12 mouse cellular contexts compared by ENCODE assay signal in genomic region chr13:54736931-54737330, GRCm38 (mm10). TPM values are rescaled to one million over a fixed set of nuclear protein-coding genes. Genes with fewer than 3 reads are reported as not detected.
DNase-seq lines count a peak whose midpoint lies in the region; ATAC-seq and TF ChIP-seq lines count a peak whose summit lies in the region.
"Had no signal": no experiment of that assay in that cellular context is flagged by ENCODE, and none has a peak within 500 bp of the region (broad histone marks: within the 10 kb centered on the region; RNA-seq: fewer than 3 reads in every experiment).

No protein-coding gene starts in this region.

- H3K9ac ChIP-seq in kidney, embryonic 14.5 days (ENCODE audit: low read depth, low read length) = no peak overlapping the region
- peak overlapping the region; percentile 41 for H3K9ac ChIP-seq in intestine, embryonic 16.5 days (ENCODE audit: low read depth, low read length)
- H3K9ac ChIP-seq: liver, embryonic 13.5 days had no signal

- 0 out of 2 replicates have a peak, but pooled peaks cover 9% of the 10 kb centered on the region for H3K4me1 ChIP-seq in kidney, embryonic 14.5 days (ENCODE audit: control insufficient read depth, insufficient read depth, low read length)
- H3K4me1 ChIP-seq in kidney, adult 2 months (ENCODE audit: control insufficient read depth, insufficient read depth, low read length) = no peaks in the 10 kb centered on the region
- H3K4me1 ChIP-seq in E14TG2a.4 (replicated peaks; ENCODE audit: low read depth, low read length) = peaks cover 15% of the 10 kb centered on the region
- peaks cover 13% of the 10 kb centered on the region for H3K4me1 ChIP-seq in intestine, embryonic 16.5 days (ENCODE audit: control insufficient read depth, insufficient read depth, low read length)
- H3K4me1 ChIP-seq: liver, embryonic 13.5 days; megakaryocyte, embryonic 14.5 days had no signal

- no peak for ATAC-seq in kidney, embryonic 14.5 days (ENCODE audit: low FRiP score, low TSS enrichment)
- peak; percentile 8; the same call in 1 of the 2 replicates for ATAC-seq in intestine, embryonic 16.5 days

- TF ChIP-seq POLR2A in kidney, adult 2 months (IDR thresholded peaks at IDR 0.05; ENCODE audit: low read depth, low read length) = no peak

- no peaks in the 10 kb centered on the region for H3K36me3 ChIP-seq in kidney, embryonic 14.5 days (ENCODE audit: control insufficient read depth, insufficient read depth, low read length)
- H3K36me3 ChIP-seq in kidney, adult 2 months (ENCODE audit: control insufficient read depth, insufficient read depth, low read length) = no peaks in the 10 kb centered on the region
- H3K36me3 ChIP-seq in E14TG2a.4 (ENCODE audit: insufficient read depth, low read length) = no peaks in the 10 kb centered on the region
- H3K36me3 ChIP-seq in intestine, embryonic 16.5 days (ENCODE audit: control insufficient read depth, insufficient read depth, low read length) = no peaks in the 10 kb centered on the region
- H3K36me3 ChIP-seq: liver, embryonic 13.5 days had no signal

- peak overlapping the region; percentile 71 for H3K4me2 ChIP-seq in kidney, embryonic 14.5 days (replicated peaks; ENCODE audit: low read depth, low read length)
- H3K4me2 ChIP-seq in intestine, embryonic 16.5 days (ENCODE audit: low read depth, low read length) = peak overlapping the region; percentile 64

- peak; percentile 57 for DNase-seq in cerebellum, adult 9-11 months
- no peak for DNase-seq in cerebellum, postnatal 4 days (ENCODE audit: low spot score in 2 of 2)
- DNase-seq in kidney, adult 2 months = no peak
- no peak for DNase-seq in spleen, adult 18-20 months
- DNase-seq in adrenal gland, adult 8-10 months = no peak
- DNase-seq: adrenal gland, postnatal 25 days; liver, embryonic 13.5 days had no signal

- H3K4me3 ChIP-seq in kidney, embryonic 14.5 days (ENCODE audit: low read length) = peak overlapping the region; percentile 40
- H3K4me3 ChIP-seq in kidney, adult 2 months (ENCODE audit: insufficient read depth, low read depth, low read length) = no peak overlapping the region
- H3K4me3 ChIP-seq in E14TG2a.4 (replicated peaks; ENCODE audit: low read length) = peak overlapping the region; percentile 79
- peak overlapping the region; percentile 39; the same call in 1 of the 2 replicates for H3K4me3 ChIP-seq in intestine, embryonic 16.5 days (ENCODE audit: low read length)
- H3K4me3 ChIP-seq: megakaryocyte, embryonic 14.5 days had no signal

- WGBS in kidney, embryonic 14.5 days = 24% methylated on average over 3 of the region's 3 CpGs
- WGBS in kidney, adult 2 months = 36% methylated on average over 3 of the region's 3 CpGs
- WGBS in intestine, embryonic 16.5 days = 29% methylated on average over 3 of the region's 3 CpGs

- peaks cover 49% of the 10 kb centered on the region for H3K27me3 ChIP-seq in kidney, embryonic 14.5 days (ENCODE audit: control insufficient read depth, insufficient read depth, low read length)
- no peaks in the 10 kb centered on the region for H3K27me3 ChIP-seq in kidney, adult 2 months (replicated peaks; ENCODE audit: control insufficient read depth, insufficient read depth, low read length)
- peaks cover 74% of the 10 kb centered on the region for H3K27me3 ChIP-seq in E14TG2a.4 (ENCODE audit: insufficient read depth, low read length)
- peaks cover 40% of the 10 kb centered on the region for H3K27me3 ChIP-seq in intestine, embryonic 16.5 days (replicated peaks; ENCODE audit: control insufficient read depth, insufficient read depth, low read length)

- no peak for TF ChIP-seq CTCF in kidney, adult 2 months (conservative IDR thresholded peaks at IDR 0.05; ENCODE audit: insufficient read depth, insufficient read length, low read depth, low read length)
- no peak for TF ChIP-seq CTCF in E14TG2a.4 (conservative IDR thresholded peaks at IDR 0.05; ENCODE audit: low read length)

- H3K9me3 ChIP-seq in kidney, embryonic 14.5 days (ENCODE audit: control insufficient read depth, low read length) = no peaks in the 10 kb centered on the region
- H3K9me3 ChIP-seq in E14TG2a.4 (ENCODE audit: low read length) = no peaks in the 10 kb centered on the region
- H3K9me3 ChIP-seq in intestine, embryonic 16.5 days (ENCODE audit: control insufficient read depth, low read length) = no peaks in the 10 kb centered on the region
- H3K9me3 ChIP-seq: liver, embryonic 13.5 days; megakaryocyte, embryonic 14.5 days had no signal

- no peak overlapping the region for H3K27ac ChIP-seq in kidney, embryonic 14.5 days (ENCODE audit: low read depth, low read length)
- H3K27ac ChIP-seq in kidney, adult 2 months (ENCODE audit: insufficient read depth, low read depth, low read length) = no peak overlapping the region
- no peak overlapping the region for H3K27ac ChIP-seq in intestine, embryonic 16.5 days (ENCODE audit: low read length)
- H3K27ac ChIP-seq: liver, embryonic 13.5 days had no signal

RNA-seq across cellular contexts. Expression of gene Gprin1, which starts 12.7 kb away (rescaled TPM):
- 0.31 and 0.41 TPM in 2 replicates for polyA plus RNA-seq in kidney, embryonic 14.5 days (2014; fragmentation: Nextera tagmentation; extraction: Ambion mirVana)
- polyA plus RNA-seq in kidney, adult 2 months (2012; rRNA removed) = 0.03 and 0.04 TPM in 2 replicates
- polyA plus RNA-seq in intestine, embryonic 16.5 days (2015; fragmentation: Nextera tagmentation; extraction: Ambion mirVana) = 0.15 and 0.16 TPM in 2 replicates
- total RNA-seq in adrenal gland, adult 8-10 months (2022) = 1 to 10 TPM; 4.0 to 6.4 (median 4.2) TPM
- total RNA-seq: heart, postnatal 25 days had no signal

RNA-seq across cellular contexts. Expression of gene Sncb, which starts 29.5 kb away (rescaled TPM):
- not detected in 2 replicates for polyA plus RNA-seq in kidney, embryonic 14.5 days (2014; fragmentation: Nextera tagmentation; extraction: Ambion mirVana)
- polyA plus RNA-seq in kidney, adult 2 months (2012; rRNA removed) = 0.15 and 0.41 TPM in 2 replicates
- polyA plus RNA-seq in intestine, embryonic 16.5 days (2015; fragmentation: Nextera tagmentation; extraction: Ambion mirVana) = 0.39 and 0.46 TPM in 2 replicates
- 1 to 10 TPM; 1.8 to 5.6 (median 3.5) TPM for total RNA-seq in adrenal gland, adult 8-10 months (2022)
- total RNA-seq: heart, postnatal 25 days had no signal
- polyA plus RNA-seq: liver, embryonic 13.5 days had no signal

RNA-seq across cellular contexts. Expression of gene Cdhr2, which starts 35.7 kb away (rescaled TPM):
- 1.2 and 1.9 TPM in 2 replicates for polyA plus RNA-seq in kidney, embryonic 14.5 days (2014; fragmentation: Nextera tagmentation; extraction: Ambion mirVana)
- polyA plus RNA-seq in kidney, adult 2 months (2012; rRNA removed) = 31.3 and 37.9 TPM in 2 replicates
- polyA plus RNA-seq in intestine, embryonic 16.5 days (2015; fragmentation: Nextera tagmentation; extraction: Ambion mirVana) = 64.2 and 94.9 TPM in 2 replicates
- not detected for total RNA-seq in adrenal gland, adult 8-10 months (2022)
- total RNA-seq: adrenal gland, postnatal 25 days; heart, postnatal 25 days had no signal

RNA-seq across cellular contexts. Expression of gene Rnf44, which starts 43.2 kb away (rescaled TPM):
- 74.0 and 92.7 TPM in 2 replicates for polyA plus RNA-seq in kidney, embryonic 14.5 days (2014; fragmentation: Nextera tagmentation; extraction: Ambion mirVana)
- 191 and 192 TPM in 2 replicates for polyA plus RNA-seq in kidney, adult 2 months (2012; rRNA removed)
- 48.9 and 59.3 TPM in 2 replicates for polyA plus RNA-seq in intestine, embryonic 16.5 days (2015; fragmentation: Nextera tagmentation; extraction: Ambion mirVana)
- total RNA-seq in adrenal gland, adult 8-10 months (2022) = 100 to 1,000 TPM; 117 to 123 (median 122) TPM

RNA-seq across cellular contexts. Expression of gene Eif4e1b, which starts 46.9 kb away (rescaled TPM):
- polyA plus RNA-seq in kidney, embryonic 14.5 days (2014; fragmentation: Nextera tagmentation; extraction: Ambion mirVana) = not detected in 2 replicates
- polyA plus RNA-seq in kidney, adult 2 months (2012; rRNA removed) = not detected in 2 replicates
- not detected in 2 replicates for polyA plus RNA-seq in intestine, embryonic 16.5 days (2015; fragmentation: Nextera tagmentation; extraction: Ambion mirVana)
- not detected for total RNA-seq in adrenal gland, adult 8-10 months (2022)
- total RNA-seq: adrenal gland, postnatal 25 days; heart, postnatal 25 days had no signal
- polyA plus RNA-seq: liver, embryonic 13.5 days had no signal

Comparison
In these comparisons a context has a peak if more than half of its experiments do, and no peak if none do; other contexts are left out.
1. RNA of gene Cdhr2, which starts 35.7 kb away (polyA plus RNA-seq): 64.2 to 94.9 TPM in intestine, embryonic 16.5 days and 31.3 to 37.9 TPM in kidney, adult 2 months; 1.2 to 1.9 TPM in kidney, embryonic 14.5 days; every median in the first group is over 10 times any median in the second.